Mouse (Mus musculus): ENCODE measurements around the gene Kif16b.

GRCm38 (mm10) chr2:142715912-142716260 is 185.4 kb downstream of the Kif16b start:
- TF ChIP-seq TAL1 (IDR thresholded peaks at IDR 0.05; ENCODE audit: low read length) = no peak
- no peak for TF ChIP-seq MAX (IDR thresholded peaks at IDR 0.05; ENCODE audit: low read length)
- TF ChIP-seq POLR2A (IDR thresholded peaks at IDR 0.05; ENCODE audit: control insufficient read depth in 1 of 2, insufficient read depth in 1 of 2, low read depth in 1 of 2, low read length in 2 of 2, poor library complexity in 1 of 2) = no peak
- TF ChIP-seq CTCF (IDR thresholded peaks at IDR 0.05 in 2 of 3, conservative IDR thresholded peaks at IDR 0.05 in 1 of 3; ENCODE audit: control insufficient read depth in 1 of 3, insufficient read depth in 1 of 3, low read depth in 2 of 3, low read length in 3 of 3, poor library complexity in 1 of 3, severe bottlenecking in 1 of 3) = no peak
- TF ChIP-seq HCFC1 (IDR thresholded peaks at IDR 0.05; ENCODE audit: low read depth, low read length) = no peak
- TF ChIP-seq EP300 (IDR thresholded peaks at IDR 0.05; ENCODE audit: low read depth in 1 of 2, low read length in 2 of 2) = no peak
- no peak for TF ChIP-seq MAZ (IDR thresholded peaks at IDR 0.05; ENCODE audit: low read depth, low read length)
- no peak for TF ChIP-seq ZC3H11A (IDR thresholded peaks at IDR 0.05; ENCODE audit: low read depth, low read length)
